Mouse (Mus musculus): ENCODE results near the gene Tmem156. TPM values are rescaled to one million over a fixed set of nuclear protein-coding genes. Genes with fewer than 3 reads are reported as not detected.

The Tmem156 gene
- 0.13 and 0.31 TPM in 2 replicates for polyA plus RNA-seq (2014; fragmentation: Nextera tagmentation; extraction: Ambion mirVana)

DNA sequence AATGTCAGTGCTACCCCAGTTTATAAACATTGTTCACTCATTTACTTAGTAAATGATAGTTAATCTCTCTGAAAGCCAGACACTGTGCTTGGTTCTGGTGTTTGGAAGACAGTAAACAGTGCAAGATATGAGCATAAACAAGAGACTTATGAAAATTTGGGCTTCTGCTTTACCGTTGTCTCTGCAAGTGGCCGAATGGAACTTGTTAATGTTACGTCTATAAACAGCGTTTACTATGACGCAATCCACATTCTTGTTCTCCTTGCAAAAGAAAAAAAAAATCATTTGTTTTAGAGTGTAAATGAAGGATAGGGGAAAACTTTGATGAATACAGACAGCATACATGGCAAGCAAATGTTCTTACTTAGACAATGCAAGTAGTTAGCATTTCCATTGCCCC is at the start of gene Tmem156:
Gene Tmem156 (minus strand): TSS at position 212 of the 400 bp plus-strand sequence.
- Histone ChIP-seq H3K4me3 (ENCODE audit: low read length) (no peak within 1 kb of the TSS), H3K4me1 (ENCODE audit: control insufficient read depth, insufficient read depth, low read length) (no peaks in the 10 kb centered on the region), H3K36me3 (ENCODE audit: control insufficient read depth, insufficient read depth, low read length) (no peaks in the 10 kb centered on the region), H3K4me2 (replicated peaks; ENCODE audit: low read depth, low read length) (no peak within 1 kb of the TSS), H3K9me3 (ENCODE audit: control insufficient read depth, low read length) (no peaks in the 10 kb centered on the region), H3K27ac (ENCODE audit: low read depth, low read length) (no peak within 1 kb of the TSS), H3K9ac (ENCODE audit: low read depth, low read length) (no peak within 1 kb of the TSS), H3K27me3 (ENCODE audit: control insufficient read depth, insufficient read depth, low read length) (no peaks in the 10 kb centered on the region)
- ATAC-seq (ENCODE audit: low FRiP score, low TSS enrichment): no peak
- 74% methylated on average over 5 of the region's 5 CpGs for WGBS

DNA sequence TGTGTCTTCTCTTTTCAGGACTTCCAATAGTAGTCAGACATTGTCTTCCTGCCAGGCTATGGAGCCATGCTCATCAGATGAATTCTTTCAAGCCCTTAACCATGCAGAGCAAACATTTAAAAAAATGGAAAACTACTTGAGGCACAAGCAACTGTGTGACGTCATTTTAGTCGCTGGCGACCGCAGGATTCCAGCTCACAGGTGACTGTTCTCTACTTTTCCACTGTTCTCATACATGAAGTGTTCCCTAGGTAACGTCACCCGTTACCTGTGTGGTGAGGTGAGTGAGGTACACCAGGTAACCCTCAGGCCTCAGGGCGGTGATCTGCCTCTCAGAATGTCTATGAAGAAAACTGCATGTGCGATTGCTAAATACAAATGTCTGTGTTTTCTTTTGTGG is 49.3 kb upstream of the Tmem156 start:
- H3K27ac ChIP-seq (ENCODE audit: low read depth, low read length): no peak overlapping the region
- H3K36me3 ChIP-seq (ENCODE audit: control insufficient read depth, insufficient read depth, low read length): peaks cover 17% of the 10 kb centered on the region
- H3K4me2 ChIP-seq (replicated peaks; ENCODE audit: low read depth, low read length): no peak overlapping the region
- no peak overlapping the region for H3K4me3 ChIP-seq (ENCODE audit: low read length)
- H3K9me3 ChIP-seq (ENCODE audit: control insufficient read depth, low read length): no peaks in the 10 kb centered on the region
- no peak for ATAC-seq (ENCODE audit: low FRiP score, low TSS enrichment)
- no peaks in the 10 kb centered on the region for H3K4me1 ChIP-seq (ENCODE audit: control insufficient read depth, insufficient read depth, low read length)
- 91% methylated on average over 8 of the region's 8 CpGs for WGBS
- no peaks in the 10 kb centered on the region for H3K27me3 ChIP-seq (ENCODE audit: control insufficient read depth, insufficient read depth, low read length)
- H3K9ac ChIP-seq (ENCODE audit: low read depth, low read length): no peak overlapping the region

DNA sequence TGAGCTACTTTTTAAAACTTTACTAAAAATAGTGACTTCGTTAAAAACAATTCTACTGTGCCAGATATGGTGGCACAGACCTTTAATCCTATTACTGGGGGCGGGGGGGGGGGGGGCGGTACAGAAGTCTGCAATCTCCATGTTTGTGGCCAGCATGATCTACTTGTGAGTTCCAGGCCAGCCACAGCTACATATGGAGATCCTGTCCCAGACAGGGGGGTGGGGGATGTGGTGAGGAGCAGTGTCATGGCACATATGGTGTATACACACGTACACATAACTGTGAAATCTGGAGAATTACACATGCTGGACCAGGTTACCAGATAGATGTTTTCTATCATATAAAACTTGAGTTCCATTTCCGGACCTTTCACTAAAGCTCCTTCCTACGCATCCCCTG is 45.1 kb upstream of the Tmem156 start:
- H3K9ac ChIP-seq (ENCODE audit: low read depth, low read length): no peak overlapping the region
- H3K27me3 ChIP-seq (ENCODE audit: control insufficient read depth, insufficient read depth, low read length): no peaks in the 10 kb centered on the region
- H3K4me3 ChIP-seq (ENCODE audit: low read length): no peak overlapping the region
- ATAC-seq (ENCODE audit: low FRiP score, low TSS enrichment): no peak
- peaks cover 7% of the 10 kb centered on the region; the same call in 1 of the 2 replicates for H3K4me1 ChIP-seq (ENCODE audit: control insufficient read depth, insufficient read depth, low read length)
- WGBS: 91% methylated on average over 6 of the region's 6 CpGs
- H3K9me3 ChIP-seq (ENCODE audit: control insufficient read depth, low read length): no peaks in the 10 kb centered on the region
- no peak overlapping the region for H3K4me2 ChIP-seq (replicated peaks; ENCODE audit: low read depth, low read length)
- H3K27ac ChIP-seq (ENCODE audit: low read depth, low read length): no peak overlapping the region
- peaks cover 6% of the 10 kb centered on the region; the same call in 1 of the 2 replicates for H3K36me3 ChIP-seq (ENCODE audit: control insufficient read depth, insufficient read depth, low read length)

DNA sequence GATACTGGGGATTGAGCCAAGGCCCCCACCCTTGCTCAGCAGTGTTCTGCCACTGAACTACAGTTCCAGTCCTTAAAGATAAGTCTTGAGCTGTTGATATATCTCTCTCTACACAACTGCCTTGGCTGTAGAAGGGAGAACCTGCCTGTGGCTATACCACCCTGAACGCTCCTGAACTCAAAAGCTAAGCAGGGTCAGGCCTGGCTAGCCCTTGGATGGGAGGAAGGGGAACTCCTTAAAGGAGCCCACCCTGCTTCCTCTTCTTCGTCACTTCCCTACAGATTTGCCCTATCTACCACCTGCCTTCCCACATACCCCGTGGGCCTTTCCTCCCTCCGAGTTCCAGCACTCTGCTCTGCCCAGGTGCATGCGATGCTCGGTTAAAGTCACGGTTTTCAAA is 44.2 kb upstream of the Tmem156 start:
- Histone ChIP-seq H3K27ac (ENCODE audit: low read depth, low read length) (no peak overlapping the region), H3K4me3 (ENCODE audit: low read length) (no peak overlapping the region), H3K27me3 (ENCODE audit: control insufficient read depth, insufficient read depth, low read length) (no peaks in the 10 kb centered on the region), H3K4me2 (replicated peaks; ENCODE audit: low read depth, low read length) (no peak overlapping the region), H3K36me3 (ENCODE audit: control insufficient read depth, insufficient read depth, low read length) (peaks cover under 1% of the 10 kb centered on the region; the same call in 1 of the 2 replicates), H3K9me3 (ENCODE audit: control insufficient read depth, low read length) (no peaks in the 10 kb centered on the region), H3K9ac (ENCODE audit: low read depth, low read length) (no peak overlapping the region), H3K4me1 (ENCODE audit: control insufficient read depth, insufficient read depth, low read length) (peaks cover 10% of the 10 kb centered on the region; the same call in 1 of the 2 replicates)
- no peak for ATAC-seq (ENCODE audit: low FRiP score, low TSS enrichment)
- WGBS: 58% methylated on average over 7 of the region's 7 CpGs

DNA sequence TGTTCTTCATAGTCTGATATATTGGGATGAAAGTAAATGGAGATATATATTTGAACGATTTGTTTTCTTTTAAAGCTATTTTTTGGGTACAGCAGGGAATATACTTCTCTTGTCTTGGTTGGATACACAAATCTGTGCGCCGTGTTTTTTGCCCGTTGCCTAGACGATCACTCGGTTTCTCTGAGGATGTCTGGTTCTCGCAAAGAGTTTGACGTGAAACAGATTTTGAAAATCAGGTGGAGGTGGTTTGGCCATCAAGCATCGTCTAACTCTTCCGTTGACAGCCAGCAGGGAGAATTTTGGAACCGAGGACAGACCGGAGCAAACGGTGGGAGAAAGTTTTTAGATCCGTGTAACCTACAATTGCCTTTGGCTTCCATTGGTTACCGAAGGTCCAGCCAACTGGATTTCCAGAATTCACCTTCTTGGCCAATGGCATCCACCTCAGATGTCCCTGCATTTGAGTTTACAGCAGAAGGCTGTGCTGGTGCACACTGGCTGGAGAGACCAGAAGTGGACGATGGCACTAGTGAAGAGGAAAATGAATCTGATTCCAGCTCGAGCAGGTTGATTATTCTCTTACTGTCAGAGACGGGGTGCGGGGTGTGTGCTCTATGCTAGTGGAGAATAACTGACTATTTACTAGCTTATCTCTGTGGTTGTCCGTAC is 39.4 kb upstream of the Tmem156 start:
- Histone ChIP-seq H3K27me3 (ENCODE audit: control insufficient read depth, insufficient read depth, low read length) (no peaks in the 10 kb centered on the region), H3K4me2 (replicated peaks; ENCODE audit: low read depth, low read length) (peak overlapping the region; percentile 62), H3K27ac (ENCODE audit: low read depth, low read length) (no peak overlapping the region), H3K4me1 (ENCODE audit: control insufficient read depth, insufficient read depth, low read length) (peaks cover 10% of the 10 kb centered on the region; the same call in 1 of the 2 replicates), H3K36me3 (ENCODE audit: control insufficient read depth, insufficient read depth, low read length) (no peaks in the 10 kb centered on the region), H3K9ac (ENCODE audit: low read depth, low read length) (peak overlapping the region; percentile 35; the same call in 1 of the 2 replicates), H3K4me3 (ENCODE audit: low read length) (peak overlapping the region; percentile 42), H3K9me3 (ENCODE audit: control insufficient read depth, low read length) (no peaks in the 10 kb centered on the region)
- ATAC-seq (ENCODE audit: low FRiP score, low TSS enrichment): no peak
- WGBS: 16% methylated on average over 20 of the region's 20 CpGs

DNA sequence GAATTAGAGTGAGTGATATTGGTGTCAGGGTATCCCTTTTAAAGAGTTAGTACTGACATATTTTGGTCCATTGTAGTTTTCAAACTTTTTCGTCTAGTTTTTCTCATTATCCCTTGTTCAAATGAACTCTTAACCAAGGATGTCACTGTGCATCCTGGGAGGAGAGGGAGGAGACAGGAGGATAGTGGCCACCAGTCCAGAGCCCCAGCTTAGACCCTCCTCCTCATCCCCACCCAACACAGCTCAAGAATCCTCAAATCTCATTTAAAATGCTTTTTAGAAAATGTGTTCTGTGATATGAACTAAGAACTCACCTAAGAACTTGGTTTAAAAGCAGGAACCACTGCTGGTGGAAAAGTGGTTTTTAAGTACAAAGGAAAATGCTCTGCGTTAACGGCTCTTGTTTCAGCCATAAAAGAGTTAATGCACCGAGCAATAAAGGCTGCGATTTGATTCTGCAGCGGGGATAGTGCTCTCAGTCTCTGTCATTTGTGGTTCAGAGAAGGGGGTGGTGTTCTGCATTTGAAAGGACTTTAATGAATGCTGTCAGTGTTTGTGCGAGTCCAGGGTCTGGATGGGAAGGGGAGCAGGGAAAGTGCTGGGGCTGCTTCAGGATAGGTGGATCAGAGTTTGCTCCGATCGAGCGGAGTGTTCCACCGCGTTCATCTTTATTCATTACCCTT is 38.7 kb upstream of the Tmem156 start:
- peak overlapping the region; percentile 62 for H3K4me2 ChIP-seq (replicated peaks; ENCODE audit: low read depth, low read length)
- H3K36me3 ChIP-seq (ENCODE audit: control insufficient read depth, insufficient read depth, low read length): no peaks in the 10 kb centered on the region
- peaks cover 5% of the 10 kb centered on the region; the same call in 1 of the 2 replicates for H3K4me1 ChIP-seq (ENCODE audit: control insufficient read depth, insufficient read depth, low read length)
- no peaks in the 10 kb centered on the region for H3K27me3 ChIP-seq (ENCODE audit: control insufficient read depth, insufficient read depth, low read length)
- WGBS: 2% methylated on average over 12 of the region's 12 CpGs
- ATAC-seq (ENCODE audit: low FRiP score, low TSS enrichment): peak; percentile 68; the same call in 1 of the 2 replicates
- H3K9me3 ChIP-seq (ENCODE audit: control insufficient read depth, low read length): no peaks in the 10 kb centered on the region
- H3K27ac ChIP-seq (ENCODE audit: low read depth, low read length): no peak overlapping the region
- H3K9ac ChIP-seq (ENCODE audit: low read depth, low read length): no peak overlapping the region; the same call in 1 of the 2 replicates
- H3K4me3 ChIP-seq (ENCODE audit: low read length): peak overlapping the region; percentile 42

DNA sequence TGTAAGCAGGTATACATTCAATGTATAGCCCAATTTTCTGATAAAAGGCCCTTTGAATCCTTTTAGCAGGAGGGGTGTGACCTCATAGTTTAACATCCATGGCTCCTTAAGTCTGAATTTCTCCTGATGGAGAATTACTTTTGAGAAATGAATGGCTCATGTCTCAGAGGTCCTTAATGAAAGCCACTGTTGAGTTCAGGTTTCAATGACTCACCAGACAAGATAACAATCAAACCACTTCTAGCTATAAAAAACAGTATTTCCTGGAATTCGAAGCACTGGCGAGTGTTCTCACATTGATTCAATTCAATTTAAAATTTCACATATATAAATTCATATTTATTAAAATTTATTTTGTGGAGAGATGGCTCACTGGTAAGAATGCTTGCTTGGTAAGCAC is 36.5 kb upstream of the Tmem156 start:
- Histone ChIP-seq H3K27me3 (ENCODE audit: control insufficient read depth, insufficient read depth, low read length) (no peaks in the 10 kb centered on the region), H3K9me3 (ENCODE audit: control insufficient read depth, low read length) (no peaks in the 10 kb centered on the region), H3K4me3 (ENCODE audit: low read length) (no peak overlapping the region), H3K36me3 (ENCODE audit: control insufficient read depth, insufficient read depth, low read length) (no peaks in the 10 kb centered on the region), H3K4me1 (ENCODE audit: control insufficient read depth, insufficient read depth, low read length) (peaks cover 3% of the 10 kb centered on the region; the same call in 1 of the 2 replicates), H3K27ac (ENCODE audit: low read depth, low read length) (no peak overlapping the region), H3K4me2 (replicated peaks; ENCODE audit: low read depth, low read length) (no peak overlapping the region), H3K9ac (ENCODE audit: low read depth, low read length) (no peak overlapping the region)
- ATAC-seq (ENCODE audit: low FRiP score, low TSS enrichment): no peak
- 65% methylated on average over 2 of the region's 2 CpGs for WGBS

DNA sequence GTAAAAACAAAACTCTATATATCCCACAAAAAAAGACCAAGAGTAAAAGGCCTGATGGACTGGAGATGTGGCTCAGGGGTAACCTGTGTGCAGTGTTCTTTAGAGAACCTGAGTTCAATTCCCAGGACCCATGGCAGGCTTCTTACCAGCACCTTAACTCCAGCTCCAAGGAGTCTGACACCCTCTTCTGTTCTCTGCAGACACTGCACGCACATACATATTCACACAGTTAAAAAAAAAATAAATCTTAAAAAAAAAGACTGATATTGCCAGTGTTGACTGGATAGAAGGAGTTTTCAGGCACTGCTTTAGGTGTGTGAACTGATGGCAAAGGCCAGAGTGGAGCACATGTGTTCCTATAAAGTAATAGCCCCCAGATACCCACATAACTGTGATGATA is 34.2 kb upstream of the Tmem156 start:
- no peak overlapping the region for H3K9ac ChIP-seq (ENCODE audit: low read depth, low read length)
- H3K4me2 ChIP-seq (replicated peaks; ENCODE audit: low read depth, low read length): no peak overlapping the region
- H3K27ac ChIP-seq (ENCODE audit: low read depth, low read length): no peak overlapping the region
- 100% methylated on average over 1 of the region's 1 CpGs for WGBS
- no peak overlapping the region for H3K4me3 ChIP-seq (ENCODE audit: low read length)
- no peaks in the 10 kb centered on the region for H3K4me1 ChIP-seq (ENCODE audit: control insufficient read depth, insufficient read depth, low read length)
- no peaks in the 10 kb centered on the region for H3K9me3 ChIP-seq (ENCODE audit: control insufficient read depth, low read length)
- no peaks in the 10 kb centered on the region for H3K27me3 ChIP-seq (ENCODE audit: control insufficient read depth, insufficient read depth, low read length)
- H3K36me3 ChIP-seq (ENCODE audit: control insufficient read depth, insufficient read depth, low read length): no peaks in the 10 kb centered on the region
- ATAC-seq (ENCODE audit: low FRiP score, low TSS enrichment): no peak

DNA sequence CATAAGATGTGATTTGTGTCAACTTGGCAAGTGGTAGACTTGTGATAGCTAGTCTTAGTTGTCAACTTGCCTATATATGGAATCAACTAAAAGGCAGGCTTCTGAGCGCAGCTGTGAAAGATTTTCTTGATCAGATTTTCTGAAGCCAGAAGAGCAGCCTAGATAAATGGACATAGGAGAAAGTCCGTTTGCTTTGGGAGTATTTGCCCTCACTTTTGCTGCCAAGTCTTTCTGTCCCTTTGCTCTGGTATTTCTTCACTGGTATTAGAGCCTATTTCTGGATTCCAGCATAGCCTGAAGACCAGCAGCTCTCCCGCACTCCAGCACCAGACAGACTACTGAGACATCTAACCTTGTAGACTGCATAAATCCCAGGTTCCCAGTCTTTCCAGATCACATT is 30.7 kb upstream of the Tmem156 start:
- H3K36me3 ChIP-seq (ENCODE audit: control insufficient read depth, insufficient read depth, low read length): no peaks in the 10 kb centered on the region; the same call in 1 of the 2 replicates
- WGBS: 93% methylated on average over 3 of the region's 3 CpGs
- no peak overlapping the region for H3K9ac ChIP-seq (ENCODE audit: low read depth, low read length)
- H3K27me3 ChIP-seq (ENCODE audit: control insufficient read depth, insufficient read depth, low read length): no peaks in the 10 kb centered on the region
- no peaks in the 10 kb centered on the region for H3K9me3 ChIP-seq (ENCODE audit: control insufficient read depth, low read length)
- H3K27ac ChIP-seq (ENCODE audit: low read depth, low read length): no peak overlapping the region
- ATAC-seq (ENCODE audit: low FRiP score, low TSS enrichment): no peak
- H3K4me1 ChIP-seq (ENCODE audit: control insufficient read depth, insufficient read depth, low read length): no peaks in the 10 kb centered on the region
- H3K4me3 ChIP-seq (ENCODE audit: low read length): no peak overlapping the region
- no peak overlapping the region for H3K4me2 ChIP-seq (replicated peaks; ENCODE audit: low read depth, low read length)
